Mouse (Mus musculus): ENCODE measurements around the gene Sap30l.

DNA sequence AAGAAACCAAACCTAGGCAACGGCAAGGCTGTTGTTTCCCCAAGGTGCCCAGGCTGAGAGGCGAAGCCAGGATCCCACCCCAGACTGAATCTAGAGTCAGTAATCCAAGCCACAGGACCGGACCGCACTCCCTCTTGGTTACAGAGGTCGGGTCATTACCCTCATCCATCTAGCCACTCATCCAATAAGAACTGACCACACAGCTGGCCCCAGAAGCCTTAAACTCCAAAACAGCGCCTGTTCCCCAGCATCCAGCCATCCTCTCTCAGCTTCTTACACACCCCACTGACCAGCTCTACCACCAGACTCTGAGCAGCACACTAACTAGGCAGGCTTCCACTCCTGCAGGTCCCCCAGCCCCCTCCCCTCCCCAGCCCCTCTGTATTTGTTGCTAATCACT lies 6.4 kb upstream of the Sap30l start:
- TF ChIP-seq CTCF (IDR thresholded peaks at IDR 0.05; ENCODE audit: borderline replicate concordance, insufficient read depth, low read length) (no peak), POLR2A (IDR thresholded peaks at IDR 0.05; ENCODE audit: low read depth, low read length) (no peak)

Measured in embryonic fibroblast, embryonic 13.5 days (primary cell).